Mouse (Mus musculus) MEL (cell line): Measurements from ENCODE around the gene Bcl7a. TPM values are rescaled to one million over a fixed set of nuclear protein-coding genes. Genes with fewer than 3 reads are reported as not detected.

Source experiments
- DNase-seq: peaks from one replicate; pipeline ENCODE4 v3.0.0; 2011; ENCODE audit warnings: low read depth, low spot score
- H3K27ac ChIP-seq: 2 replicates; pipeline ENCODE4 v1.5.1; 2012; ENCODE audit warnings: low read depth, mild to moderate bottlenecking, control low read depth, low read length, moderate library complexity; ENCODE audit not compliant: control insufficient read depth
- H3K27me3 ChIP-seq, 2 experiments: fragments of 150-350 bp in 1 of 2; sonication (generic) in 1 of 2; 2 replicates each; pipeline ENCODE4 v1.6.1; 2012; ENCODE audit warnings: low read length in 2 of 2, mild to moderate bottlenecking in 2 of 2, improper control_type of control experiment in 1 of 2, moderate library complexity in 1 of 2; ENCODE audit not compliant: insufficient read depth in 2 of 2, control insufficient read depth in 1 of 2
- H3K36me3 ChIP-seq, 2 experiments: 2 replicates each; pipeline ENCODE4 v1.6.1; 2012 to 2014; ENCODE audit warnings: low read length in 2 of 2, improper control_type of control experiment in 1 of 2, inconsistent platforms in 1 of 2, mild to moderate bottlenecking in 1 of 2; ENCODE audit not compliant: insufficient read depth in 2 of 2, control insufficient read depth in 1 of 2
- H3K4me1 ChIP-seq, 2 experiments: fragments of 150-350 bp in 1 of 2; sonication (generic) in 1 of 2; 2 replicates each; pipeline ENCODE4 v1.6.1; 2012; ENCODE audit warnings: low read length in 2 of 2, improper control_type of control experiment in 1 of 2, mild to moderate bottlenecking in 1 of 2; ENCODE audit not compliant: insufficient read depth in 2 of 2, control insufficient read depth in 1 of 2
- H3K4me3 ChIP-seq, 2 experiments: fragments of 150-350 bp in 1 of 2; sonication (generic) in 1 of 2; 2 replicates each; pipeline ENCODE4 v1.5.1; 2012; ENCODE audit warnings: low read depth in 2 of 2, low read length in 2 of 2, mild to moderate bottlenecking in 2 of 2, moderate library complexity in 2 of 2, control low read depth in 1 of 2, improper control_type of control experiment in 1 of 2; ENCODE audit not compliant: control insufficient read depth in 1 of 2, insufficient read depth in 1 of 2
- H3K79me2 ChIP-seq: 2 replicates; pipeline ENCODE4 v1.6.1; 2012; ENCODE audit warnings: mild to moderate bottlenecking, low read length, moderate library complexity; ENCODE audit not compliant: control insufficient read depth, poor library complexity, insufficient read depth
- H3K9ac ChIP-seq: 2 replicates; pipeline ENCODE4 v1.6.1; 2012; ENCODE audit warnings: low read depth, mild to moderate bottlenecking, control low read depth, low read length, moderate library complexity; ENCODE audit not compliant: control insufficient read depth, poor library complexity, severe bottlenecking
- H3K9me3 ChIP-seq: fragments of 150-350 bp; sonication (generic); replicated peaks from 2 replicates; pipeline ENCODE4 v1.6.1; 2012; ENCODE audit warnings: mild to moderate bottlenecking, low read length, improper control_type of control experiment, moderate library complexity; ENCODE audit not compliant: insufficient read depth
- BHLHE40 ChIP-seq: IDR thresholded peaks from 2 replicates; pipeline ENCODE4 v1.6.1; 2012; ENCODE audit warnings: low read depth, mild to moderate bottlenecking, inconsistent platforms, low read length, improper control_type of control experiment, borderline replicate concordance
- CHD2 ChIP-seq: IDR thresholded peaks from 2 replicates; pipeline ENCODE4 v1.6.1; 2011; ENCODE audit warnings: low read length, improper control_type of control experiment
- CTCF ChIP-seq, 3 experiments: IDR thresholded peaks in 2 of 3; conservative IDR thresholded peaks in 1 of 3; 2 replicates each; pipeline ENCODE4 v1.5.1; 2011 to 2012; ENCODE audit warnings: low read length in 3 of 3, low read depth in 2 of 3, mild to moderate bottlenecking in 2 of 3, improper control_type of control experiment in 1 of 3, inconsistent platforms in 1 of 3, mixed read lengths in 1 of 3, moderate library complexity in 1 of 3; ENCODE audit not compliant: control insufficient read depth in 1 of 3, insufficient read depth in 1 of 3, poor library complexity in 1 of 3, severe bottlenecking in 1 of 3
- E2F4 ChIP-seq: IDR thresholded peaks from 2 replicates; pipeline ENCODE4 v1.6.1; 2011; ENCODE audit warnings: low read depth, low read length, improper control_type of control experiment, borderline replicate concordance
- ELF1 ChIP-seq: IDR thresholded peaks from 2 replicates; pipeline ENCODE4 v1.6.1; 2014; ENCODE audit warnings: low read depth, mild to moderate bottlenecking, inconsistent platforms, low read length, improper control_type of control experiment, moderate library complexity
- ETS1 ChIP-seq: IDR thresholded peaks from 2 replicates; pipeline ENCODE4 v1.6.1; 2012; ENCODE audit warnings: low read depth, mild to moderate bottlenecking, inconsistent platforms, low read length, improper control_type of control experiment, moderate library complexity
- GABPA ChIP-seq: IDR thresholded peaks from 2 replicates; pipeline ENCODE4 v1.6.1; 2012; ENCODE audit warnings: low read depth, mild to moderate bottlenecking, inconsistent platforms, low read length, improper control_type of control experiment, moderate library complexity
- HCFC1 ChIP-seq: IDR thresholded peaks from 2 replicates; pipeline ENCODE4 v1.6.1; 2012; ENCODE audit warnings: low read depth, mild to moderate bottlenecking, inconsistent platforms, low read length, improper control_type of control experiment, moderate library complexity
- KAT2A ChIP-seq: conservative IDR thresholded peaks from 2 replicates; pipeline ENCODE4 v1.6.1; 2012; ENCODE audit warnings: low read depth, low read length, improper control_type of control experiment, inconsistent platforms
- MAFK ChIP-seq: IDR thresholded peaks from 2 replicates; pipeline ENCODE4 v1.6.1; 2011; ENCODE audit warnings: low read depth, mild to moderate bottlenecking, low read length, improper control_type of control experiment, borderline replicate concordance
- MAX ChIP-seq: IDR thresholded peaks from 2 replicates; pipeline ENCODE4 v1.6.1; 2011; ENCODE audit warnings: low read length, improper control_type of control experiment
- MAZ ChIP-seq: IDR thresholded peaks from 2 replicates; pipeline ENCODE4 v1.6.1; 2012; ENCODE audit warnings: low read depth, mild to moderate bottlenecking, inconsistent platforms, low read length, improper control_type of control experiment
- MXI1 ChIP-seq: IDR thresholded peaks from 2 replicates; pipeline ENCODE4 v1.6.1; 2011; ENCODE audit warnings: mild to moderate bottlenecking, low read depth, low read length, improper control_type of control experiment
- MYB ChIP-seq: IDR thresholded peaks from 2 replicates; pipeline ENCODE4 v1.6.1; 2011; ENCODE audit warnings: mild to moderate bottlenecking, low read depth, low read length, improper control_type of control experiment
- NELFE ChIP-seq: IDR thresholded peaks from 2 replicates; pipeline ENCODE4 v1.6.1; 2011; ENCODE audit warnings: low read depth, low read length, improper control_type of control experiment
- POLR2A ChIP-seq, 2 experiments: IDR thresholded peaks; 2 replicates each; pipeline ENCODE4 v1.6.1; 2011 to 2012; ENCODE audit warnings: low read length in 2 of 2, mild to moderate bottlenecking in 2 of 2, control low read depth in 1 of 2, improper control_type of control experiment in 1 of 2, low read depth in 1 of 2, moderate library complexity in 1 of 2; ENCODE audit not compliant: control insufficient read depth in 1 of 2, insufficient read depth in 1 of 2, poor library complexity in 1 of 2
- POLR2AphosphoS2 ChIP-seq: IDR thresholded peaks from 2 replicates; pipeline ENCODE4 v1.6.1; 2011; ENCODE audit warnings: low read length, improper control_type of control experiment
- POLR2AphosphoS5 ChIP-seq: IDR thresholded peaks from 2 replicates; pipeline ENCODE4 v1.6.1; 2012; ENCODE audit warnings: low read depth, borderline replicate concordance, mild to moderate bottlenecking, inconsistent platforms, low read length, moderate library complexity, mixed read lengths
- RAD21 ChIP-seq: IDR thresholded peaks from 2 replicates; pipeline ENCODE4 v1.6.1; 2011; ENCODE audit warnings: mild to moderate bottlenecking, low read depth, low read length, improper control_type of control experiment
- RCOR1 ChIP-seq: IDR thresholded peaks from 2 replicates; pipeline ENCODE4 v1.6.1; 2012; ENCODE audit warnings: low read depth, mild to moderate bottlenecking, inconsistent platforms, low read length, improper control_type of control experiment
- SIN3A ChIP-seq: IDR thresholded peaks from 2 replicates; pipeline ENCODE4 v1.6.1; 2012; ENCODE audit warnings: low read length, improper control_type of control experiment, inconsistent platforms
- SMC3 ChIP-seq: IDR thresholded peaks from 2 replicates; pipeline ENCODE4 v1.6.1; 2011; ENCODE audit warnings: low read depth, low read length, improper control_type of control experiment
- TAL1 ChIP-seq: IDR thresholded peaks from 2 replicates; pipeline ENCODE4 v1.6.1; 2012; ENCODE audit warnings: mild to moderate bottlenecking, inconsistent platforms, low read length, moderate library complexity, mixed read lengths
- TBP ChIP-seq: IDR thresholded peaks from 2 replicates; pipeline ENCODE4 v1.8.0; 2011; ENCODE audit warnings: low read depth, low read length, improper control_type of control experiment
- TCF12 ChIP-seq: IDR thresholded peaks from 2 replicates; pipeline ENCODE4 v1.6.1; 2014; ENCODE audit warnings: low read depth, mild to moderate bottlenecking, inconsistent platforms, low read length, improper control_type of control experiment, moderate library complexity
- UBTF ChIP-seq: IDR thresholded peaks from 2 replicates; pipeline ENCODE4 v1.6.1; 2012; ENCODE audit warnings: low read depth, mild to moderate bottlenecking, inconsistent platforms, low read length, improper control_type of control experiment, moderate library complexity, borderline replicate concordance; ENCODE audit not compliant: insufficient read depth
- USF1 ChIP-seq: IDR thresholded peaks from 2 replicates; pipeline ENCODE4 v1.6.1; 2014; ENCODE audit warnings: low read depth, mild to moderate bottlenecking, inconsistent platforms, low read length, improper control_type of control experiment, moderate library complexity
- USF2 ChIP-seq, 2 experiments: IDR thresholded peaks; 2 replicates each; pipeline ENCODE4 v1.6.1; 2011 to 2012; ENCODE audit warnings: improper control_type of control experiment in 2 of 2, low read length in 2 of 2, borderline replicate concordance in 1 of 2, inconsistent platforms in 1 of 2, low read depth in 1 of 2, mild to moderate bottlenecking in 1 of 2; ENCODE audit not compliant: insufficient read depth in 1 of 2
- ZC3H11A ChIP-seq: IDR thresholded peaks from 2 replicates; pipeline ENCODE4 v1.6.1; 2012; ENCODE audit warnings: low read depth, mild to moderate bottlenecking, inconsistent platforms, low read length, improper control_type of control experiment
- ZKSCAN1 ChIP-seq: IDR thresholded peaks from 2 replicates; pipeline ENCODE4 v1.6.1; 2012; ENCODE audit warnings: low read depth, mild to moderate bottlenecking, inconsistent platforms, low read length, improper control_type of control experiment, moderate library complexity
- ZMIZ1 ChIP-seq: IDR thresholded peaks from 2 replicates; pipeline ENCODE4 v1.6.1; 2012; ENCODE audit warnings: low read depth, mild to moderate bottlenecking, inconsistent platforms, low read length, improper control_type of control experiment, moderate library complexity
- ZNF384 ChIP-seq: IDR thresholded peaks from 2 replicates; pipeline ENCODE4 v1.6.1; 2012; ENCODE audit warnings: low read depth, mild to moderate bottlenecking, inconsistent platforms, low read length, improper control_type of control experiment
- polyA plus RNA-seq, 2 experiments: library from polyadenylated mRNA; stranded (reverse) in 1 of 2; unstranded in 1 of 2; fragments of >175 nt in 1 of 2; fragments of >200 nt in 1 of 2; gene quantifications; 2 replicates each; pipeline versions ENCODE4 v1.2.1 to v1.2.4; 2012; ENCODE audit warnings: low replicate concordance in 2 of 2, low read depth in 1 of 2; ENCODE audit not compliant: insufficient read length in 2 of 2, insufficient read depth in 1 of 2, missing spikeins in 1 of 2
- total RNA-seq: library from RNA; depleted of rRNA; stranded (reverse); fragments of 300-350 nt; gene quantifications from 2 replicates; pipeline ENCODE4 v1.2.3, GENCODE M21; 2012

Gene Bcl7a
- total and polyA plus RNA-seq, 3 experiments = 3.5 to 11.0 TPM; not detected in 1

DNA sequence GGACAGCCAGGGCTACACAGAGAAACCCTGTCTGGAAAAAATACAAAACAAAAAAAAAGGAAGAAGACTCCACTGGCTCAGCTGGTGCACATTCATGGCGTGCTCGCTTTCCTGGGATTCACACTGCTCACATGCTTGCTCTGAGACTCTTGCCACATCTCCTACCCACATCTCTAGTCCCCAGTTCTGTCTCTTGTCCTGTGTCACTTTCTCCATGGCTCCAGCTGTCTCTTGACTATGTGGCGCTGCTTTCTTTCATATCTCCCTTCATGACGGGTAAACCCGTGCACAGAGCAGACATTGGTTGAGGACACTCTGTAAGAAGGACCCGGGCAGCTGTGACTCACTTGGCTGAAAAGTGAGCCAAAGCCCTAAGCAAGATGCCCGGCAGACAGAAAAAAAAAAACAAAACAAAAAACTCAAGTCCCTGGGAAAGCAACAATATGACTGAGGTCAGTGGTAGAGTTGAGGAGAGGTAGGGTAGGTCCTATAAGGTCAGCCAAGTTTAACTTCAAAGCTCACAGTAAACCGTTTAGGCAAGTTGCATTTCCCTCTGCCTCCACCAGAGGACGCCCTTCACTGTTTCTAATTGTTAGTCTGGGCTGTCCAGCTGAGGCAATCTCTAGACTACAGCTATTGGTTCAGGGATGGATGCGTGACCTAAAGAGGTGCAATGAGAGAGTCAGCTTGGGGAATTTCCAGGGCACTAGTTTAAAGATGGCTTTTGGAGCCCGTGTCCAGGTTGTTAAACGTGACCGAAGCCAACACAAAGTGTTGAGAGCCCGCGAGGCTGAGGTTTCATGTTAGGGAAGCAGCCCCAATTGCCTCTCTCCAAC is 33.7 kb downstream of the Bcl7a start:
- DNase-seq = peak; percentile 88
- peak overlapping the region; percentile 41 for H3K9ac ChIP-seq
- H3K79me2 ChIP-seq = no peaks in the 10 kb centered on the region
- no peaks in the 10 kb centered on the region for H3K36me3 ChIP-seq
- H3K27me3 ChIP-seq = peaks cover 0 to under 1% of the 10 kb centered on the region in 2 experiments; a peak in 1 of 4 replicates
- peak overlapping the region; percentile 27 to 42 for H3K4me3 ChIP-seq
- H3K27ac ChIP-seq = no peak overlapping the region
- TF ChIP-seq ZC3H11A = peak; percentile 90
- no peak for TF ChIP-seq USF2 (IDR thresholded peaks at IDR 0.05; ENCODE audit: borderline replicate concordance in 1 of 2, insufficient read depth in 1 of 2, low read depth in 1 of 2, low read length in 2 of 2)
- no peak for TF ChIP-seq MAZ
- TF ChIP-seq RCOR1 = no peak
- TF ChIP-seq POLR2AphosphoS5 = no peak
- TF ChIP-seq USF1 = no peak
- TF ChIP-seq TAL1 = no peak
- no peak for TF ChIP-seq KAT2A
- TF ChIP-seq ZKSCAN1 = no peak
- TF ChIP-seq E2F4 = no peak
- TF ChIP-seq MYB = no peak
- TF ChIP-seq CHD2 = no peak
- no peak for TF ChIP-seq POLR2A (IDR thresholded peaks at IDR 0.05; ENCODE audit: control insufficient read depth in 1 of 2, insufficient read depth in 1 of 2, low read depth in 1 of 2, low read length in 2 of 2, poor library complexity in 1 of 2)
- no peak for TF ChIP-seq MAFK
- no peak for TF ChIP-seq POLR2AphosphoS2
- no peak for TF ChIP-seq MAX
- no peak for TF ChIP-seq NELFE
- TF ChIP-seq RAD21 = peak; percentile 91
- TF ChIP-seq UBTF = no peak
- no peak; the same call in none of the 2 replicates for TF ChIP-seq SIN3A
- no peak for TF ChIP-seq ETS1
- TF ChIP-seq TCF12 = no peak
- no peak for TF ChIP-seq HCFC1
- TF ChIP-seq MXI1 = no peak
- TF ChIP-seq GABPA = no peak
- peak; percentile 86 to 100 (median 96) for TF ChIP-seq CTCF (IDR thresholded peaks at IDR 0.05 in 2 of 3, conservative IDR thresholded peaks at IDR 0.05 in 1 of 3; ENCODE audit: control insufficient read depth in 1 of 3, insufficient read depth in 1 of 3, low read depth in 2 of 3, low read length in 3 of 3, poor library complexity in 1 of 3, severe bottlenecking in 1 of 3)
- TF ChIP-seq BHLHE40 = no peak
- no peak for TF ChIP-seq ELF1
- peak; percentile 75 for TF ChIP-seq ZNF384
- TF ChIP-seq TBP = no peak
- peak; percentile 96 for TF ChIP-seq SMC3
- TF ChIP-seq ZMIZ1 = no peak
- peaks cover 0 to 4% of the 10 kb centered on the region in 2 experiments; a peak in 1 of 4 replicates for H3K4me1 ChIP-seq
- no peaks in the 10 kb centered on the region for H3K9me3 ChIP-seq
